Mouse (Mus musculus): ENCODE data around the gene Cpox.

DNA sequence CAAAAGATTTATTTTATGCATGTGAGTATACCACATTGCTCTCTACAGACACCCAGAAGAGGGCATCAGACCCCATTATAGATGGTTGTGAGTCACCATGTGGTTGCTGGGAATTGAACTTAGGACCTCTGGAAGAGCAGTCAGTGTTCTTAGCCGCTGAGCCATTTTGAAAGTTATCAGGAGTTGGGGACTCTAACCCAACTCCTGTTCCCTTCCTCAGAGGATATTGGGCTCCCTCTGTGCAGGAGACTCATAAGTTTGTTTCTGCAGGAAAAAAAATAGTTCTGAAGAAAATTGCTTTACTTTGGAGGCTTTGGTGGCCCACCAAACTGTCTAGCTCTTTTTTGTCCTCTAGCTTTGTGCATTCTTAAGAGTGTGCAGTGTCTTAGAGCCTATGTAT lies 18.4 kb downstream of the Cpox start:
- TF ChIP-seq POLR2A (IDR thresholded peaks at IDR 0.05; ENCODE audit: low read depth, low read length), result no peak
- TF ChIP-seq CTCF (IDR thresholded peaks at IDR 0.05; ENCODE audit: borderline replicate concordance, insufficient read depth, low read length), result no peak
